Mouse (Mus musculus) midbrain, embryonic 12.5 days (tissue): ENCODE measurements around the gene Gm5152. TPM values are rescaled to one million over a fixed set of nuclear protein-coding genes. Genes with fewer than 3 reads are reported as not detected.
"Not testable (repeated sequence)": the region's sequence is repeated elsewhere in the genome, so short reads cannot be mapped to it uniquely, and the experiment has no call there.

Experiments
- ATAC-seq: fragments of 200-750 bp; cut with Nextera tagmentation; 2 replicates; pipeline ENCODE4 v1.8.0; 2017; ENCODE audit warnings: low read depth, moderate TSS enrichment, moderate library complexity; ENCODE audit not compliant: low FRiP score
- H3K27ac ChIP-seq: fragments of 300-500 bp; sonication (generic); replicated peaks from 2 replicates; pipeline ENCODE4 v1.5.1; 2016; ENCODE audit warnings: mild to moderate bottlenecking
- H3K27me3 ChIP-seq: fragments of 300-500 bp; sonication (generic); 2 replicates; pipeline ENCODE4 v1.6.1; 2016; ENCODE audit warnings: mild to moderate bottlenecking
- H3K36me3 ChIP-seq: fragments of 300-500 bp; sonication (generic); 2 replicates; pipeline ENCODE4 v1.6.1; 2016
- H3K4me1 ChIP-seq: fragments of 300-500 bp; sonication (generic); 2 replicates; pipeline ENCODE4 v1.6.1; 2016
- H3K4me2 ChIP-seq: fragments of 300-500 bp; sonication (generic); replicated peaks from 2 replicates; pipeline ENCODE4 v1.6.1; 2016; ENCODE audit warnings: mild to moderate bottlenecking, moderate library complexity
- H3K4me3 ChIP-seq: fragments of 300-500 bp; sonication (generic); 2 replicates; pipeline ENCODE4 v1.5.1; 2016; ENCODE audit warnings: mild to moderate bottlenecking
- H3K9ac ChIP-seq: fragments of 300-500 bp; sonication (generic); replicated peaks from 2 replicates; pipeline ENCODE4 v1.6.1; 2016; ENCODE audit warnings: mild to moderate bottlenecking, moderate library complexity
- H3K9me3 ChIP-seq: fragments of 300-500 bp; sonication (generic); 2 replicates; pipeline ENCODE4 v1.6.1; 2016; ENCODE audit warnings: mild to moderate bottlenecking
- WGBS: fragments of 180-500 bp; shearing (Covaris S2); methylation state at CpG from one replicate; pipeline ENCODE4 v1.1.7; 2016; 5-methylcytosine and 5-hydroxymethylcytosine counted together
- polyA plus RNA-seq: library from polyadenylated mRNA; unstranded; fragments of >200 nt; fragmentation: Nextera tagmentation; extraction: Ambion mirVana; gene quantifications from 2 replicates; pipeline ENCODE4 v1.2.1, GENCODE M21; 2016

Gene Gm5152
- polyA plus RNA-seq, result not detected in 2 replicates

- not testable (repeated sequence) for H3K4me2 ChIP-seq, H3K27me3 ChIP-seq, H3K4me1 ChIP-seq, H3K36me3 ChIP-seq, H3K9ac ChIP-seq, H3K4me3 ChIP-seq, H3K27ac ChIP-seq, ATAC-seq, H3K9me3 ChIP-seq
- no CpG with 5 or more reads among the region's 1 CpGs for WGBS
These were observed at the start of gene Gm5152 for GRCm38 (mm10) chr5:10246426-10246825. Gene Gm5152, minus strand, starts transcription at chr5:10246526.

- H3K27ac ChIP-seq, H3K4me3 ChIP-seq, H3K9ac ChIP-seq, H3K4me2 ChIP-seq, H3K9me3 ChIP-seq, H3K36me3 ChIP-seq, ATAC-seq, H3K27me3 ChIP-seq, H3K4me1 ChIP-seq: not testable (repeated sequence)
- 94% methylated on average over 1 of the region's 1 CpGs for WGBS
These were observed 8.4 kb upstream of the Gm5152 start for GRCm38 (mm10) chr5:10254768-10255167.

- not testable (repeated sequence) for H3K4me3 ChIP-seq, ATAC-seq
These were observed 556 bp downstream of the Gm5152 start for GRCm38 (mm10) chr5:10245770-10246169.

GRCm38 (mm10) chr5:10240436-10240835 lies 5.9 kb downstream of the Gm5152 start:
- H3K27me3 ChIP-seq, H3K9ac ChIP-seq, H3K4me3 ChIP-seq, H3K9me3 ChIP-seq, H3K36me3 ChIP-seq, H3K27ac ChIP-seq, ATAC-seq, H3K4me1 ChIP-seq, H3K4me2 ChIP-seq: not testable (repeated sequence)
- WGBS, result 90% methylated on average over 3 of the region's 3 CpGs

More at GRCm38 (mm10) chr5:10245770-10246169, 556 bp downstream of the Gm5152 start:
- not testable (repeated sequence) for H3K9ac ChIP-seq, H3K9me3 ChIP-seq, H3K4me2 ChIP-seq, H3K27ac ChIP-seq, H3K27me3 ChIP-seq, H3K36me3 ChIP-seq, H3K4me1 ChIP-seq

GRCm38 (mm10) chr5:10220317-10220716 lies 26.0 kb downstream of the Gm5152 start:
- Histone ChIP-seq H3K27ac (no peak overlapping the region), H3K4me3 (no peak overlapping the region), H3K4me1 (no peaks in the 10 kb centered on the region), H3K4me2 (no peak overlapping the region), H3K9me3 (no peaks in the 10 kb centered on the region), H3K36me3 (no peaks in the 10 kb centered on the region), H3K27me3 (no peaks in the 10 kb centered on the region), H3K9ac (no peak overlapping the region)
- ATAC-seq, result no peak

- no peak overlapping the region for H3K27ac ChIP-seq
- H3K4me2 ChIP-seq, result no peak overlapping the region
- H3K9ac ChIP-seq, result no peak overlapping the region
- H3K9me3 ChIP-seq, result no peaks in the 10 kb centered on the region
- no peaks in the 10 kb centered on the region for H3K36me3 ChIP-seq
- 88% methylated on average over 1 of the region's 1 CpGs for WGBS
- ATAC-seq, result no peak
- H3K4me1 ChIP-seq, result no peaks in the 10 kb centered on the region
- no peak overlapping the region for H3K4me3 ChIP-seq
- no peaks in the 10 kb centered on the region for H3K27me3 ChIP-seq
These were observed 43.3 kb downstream of the Gm5152 start for GRCm38 (mm10) chr5:10203067-10203466.

DNA sequence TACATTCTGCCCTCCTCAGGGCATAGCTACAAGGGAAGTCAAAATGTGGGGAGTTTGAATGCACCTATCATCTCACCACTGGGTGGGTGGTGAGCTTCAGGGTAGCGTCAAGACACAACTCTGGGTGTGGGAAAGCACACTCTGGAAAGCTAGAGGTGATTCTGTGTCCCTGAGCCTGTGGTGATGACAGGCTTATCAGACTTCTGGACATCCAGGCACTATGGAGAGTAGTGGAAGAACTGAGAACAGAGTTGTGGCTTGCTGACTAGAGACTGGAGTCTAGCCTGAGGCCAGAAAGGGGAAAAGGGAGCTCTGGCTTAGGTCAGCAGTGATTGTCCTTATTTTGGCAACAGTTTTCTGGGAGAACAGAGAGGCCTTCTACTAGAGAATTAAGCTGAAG lies 49.4 kb downstream of the Gm5152 start:
- Histone ChIP-seq H3K27ac (no peak overlapping the region), H3K4me3 (no peak overlapping the region), H3K9me3 (no peaks in the 10 kb centered on the region), H3K36me3 (no peaks in the 10 kb centered on the region), H3K4me1 (no peaks in the 10 kb centered on the region), H3K9ac (no peak overlapping the region), H3K27me3 (no peaks in the 10 kb centered on the region), H3K4me2 (no peak overlapping the region)
- ATAC-seq, result no peak
- WGBS, result 80% methylated on average over 1 of the region's 1 CpGs
